Mouse (Mus musculus): Measurements from ENCODE around the gene Bcr. TPM values are rescaled to one million over a fixed set of nuclear protein-coding genes. Genes with fewer than 3 reads are reported as not detected.
A peak's percentile ranks its signal among the peaks of the same experiment; 100 is the strongest.

The Bcr gene
- polyA plus RNA-seq, 1 experiment from 2014 or later, result 11.2 TPM

DNA sequence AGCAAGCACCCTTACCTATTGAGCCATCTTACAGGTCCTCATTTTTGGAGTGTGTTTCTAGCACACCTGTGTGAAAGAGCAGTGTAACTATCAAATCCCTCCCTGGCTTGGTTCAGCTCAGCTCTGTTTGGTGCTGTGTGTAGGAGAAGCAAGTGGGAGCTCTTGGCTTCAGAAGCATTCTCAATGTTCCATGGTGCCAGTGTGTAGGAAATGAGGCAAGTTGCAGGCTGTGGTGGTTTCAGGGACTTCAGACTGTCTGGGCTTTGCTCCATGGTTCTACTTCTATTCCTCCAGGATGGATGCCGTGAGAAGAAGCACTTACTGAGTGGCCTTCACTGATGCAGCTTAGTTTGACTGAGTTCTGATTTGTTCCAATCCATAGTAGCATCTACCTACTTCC lies 137.4 kb downstream of the Bcr start:
- Histone ChIP-seq H3K9ac (ENCODE audit: low read length) (no peak overlapping the region), H3K4me3 (ENCODE audit: low read length) (no peak overlapping the region), H3K4me2 (ENCODE audit: low read depth, low read length) (no peak overlapping the region), H3K4me1 (replicated peaks; ENCODE audit: control insufficient read depth, insufficient read depth, low read length) (peaks cover 3% of the 10 kb centered on the region; the same call in 1 of the 2 replicates), H3K36me3 (ENCODE audit: control insufficient read depth, insufficient read depth, low read length) (no peaks in the 10 kb centered on the region), H3K9me3 (ENCODE audit: control insufficient read depth, low read length) (peaks cover 3% of the 10 kb centered on the region; the same call in 1 of the 2 replicates), H3K27me3 (ENCODE audit: control insufficient read depth, insufficient read depth, low read depth, low read length) (no peaks in the 10 kb centered on the region), H3K27ac (ENCODE audit: low read length) (no peak overlapping the region)
- no peak for ATAC-seq (ENCODE audit: low read depth)
- 77% methylated on average over 1 of the region's 1 CpGs for WGBS

- Histone ChIP-seq H3K4me3 (ENCODE audit: low read length) (no peak overlapping the region), H3K4me1 (replicated peaks; ENCODE audit: control insufficient read depth, insufficient read depth, low read length) (peaks cover 3% of the 10 kb centered on the region; the same call in 1 of the 2 replicates), H3K4me2 (ENCODE audit: low read depth, low read length) (no peak overlapping the region), H3K9ac (ENCODE audit: low read length) (no peak overlapping the region), H3K27ac (ENCODE audit: low read length) (peak overlapping the region; percentile 78), H3K9me3 (ENCODE audit: control insufficient read depth, low read length) (no peaks in the 10 kb centered on the region), H3K27me3 (ENCODE audit: control insufficient read depth, insufficient read depth, low read depth, low read length) (no peaks in the 10 kb centered on the region), H3K36me3 (ENCODE audit: control insufficient read depth, insufficient read depth, low read length) (no peaks in the 10 kb centered on the region)
- ATAC-seq (ENCODE audit: low read depth), result peak; percentile 96
- WGBS, result 55% methylated on average over 1 of the region's 1 CpGs
Observed at GRCm38 (mm10) chr10:75200733-75201132, 140.3 kb downstream of the Bcr start.

DNA sequence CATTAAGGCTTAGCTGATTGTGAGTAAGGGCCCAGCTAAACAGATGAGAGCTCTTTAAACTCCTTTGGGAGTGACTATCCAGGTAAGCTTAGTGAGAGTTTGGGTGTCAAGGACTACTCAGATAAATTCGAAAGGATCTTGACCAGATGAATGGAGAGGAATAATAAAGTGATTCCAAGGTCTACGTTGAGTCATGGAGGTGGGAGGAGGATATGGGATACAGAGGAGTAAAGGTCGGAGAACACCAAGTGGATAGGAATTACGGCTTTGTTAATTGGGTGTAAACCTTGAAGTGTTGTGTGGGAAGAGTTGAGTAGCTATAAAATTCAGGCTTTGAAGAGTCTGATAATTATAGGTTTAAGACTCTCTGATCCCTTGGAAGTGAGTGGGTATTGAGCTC lies 145.8 kb downstream of the Bcr start:
- 78% methylated on average over 4 of the region's 4 CpGs for WGBS
- Histone ChIP-seq H3K4me2 (ENCODE audit: low read depth, low read length) (no peak overlapping the region), H3K27me3 (ENCODE audit: control insufficient read depth, insufficient read depth, low read depth, low read length) (no peaks in the 10 kb centered on the region), H3K9ac (ENCODE audit: low read length) (no peak overlapping the region), H3K9me3 (ENCODE audit: control insufficient read depth, low read length) (no peaks in the 10 kb centered on the region), H3K36me3 (ENCODE audit: control insufficient read depth, insufficient read depth, low read length) (no peaks in the 10 kb centered on the region), H3K27ac (ENCODE audit: low read length) (no peak overlapping the region), H3K4me3 (ENCODE audit: low read length) (no peak overlapping the region), H3K4me1 (replicated peaks; ENCODE audit: control insufficient read depth, insufficient read depth, low read length) (peaks cover under 1% of the 10 kb centered on the region; the same call in 1 of the 2 replicates)
- no peak for ATAC-seq (ENCODE audit: low read depth)

GRCm38 (mm10) chr10:75210841-75211240 lies 150.4 kb downstream of the Bcr start:
- Histone ChIP-seq H3K4me3 (ENCODE audit: low read length) (no peak overlapping the region), H3K36me3 (ENCODE audit: control insufficient read depth, insufficient read depth, low read length) (no peaks in the 10 kb centered on the region), H3K27ac (ENCODE audit: low read length) (no peak overlapping the region), H3K27me3 (ENCODE audit: control insufficient read depth, insufficient read depth, low read depth, low read length) (no peaks in the 10 kb centered on the region), H3K9ac (ENCODE audit: low read length) (no peak overlapping the region), H3K4me1 (replicated peaks; ENCODE audit: control insufficient read depth, insufficient read depth, low read length) (peaks cover 9% of the 10 kb centered on the region; the same call in 1 of the 2 replicates), H3K9me3 (ENCODE audit: control insufficient read depth, low read length) (no peaks in the 10 kb centered on the region), H3K4me2 (ENCODE audit: low read depth, low read length) (no peak overlapping the region)
- WGBS, result 91% methylated on average over 3 of the region's 3 CpGs
- no peak for ATAC-seq (ENCODE audit: low read depth)

- Histone ChIP-seq H3K4me2 (ENCODE audit: low read depth, low read length) (peak within 1 kb of the TSS; percentile 63), H3K4me3 (ENCODE audit: low read length) (peak within 1 kb of the TSS; percentile 92), H3K27me3 (ENCODE audit: control insufficient read depth, insufficient read depth, low read depth, low read length) (no peaks in the 10 kb centered on the region), H3K36me3 (ENCODE audit: control insufficient read depth, insufficient read depth, low read length) (no peaks in the 10 kb centered on the region), H3K4me1 (replicated peaks; ENCODE audit: control insufficient read depth, insufficient read depth, low read length) (peaks cover 9% of the 10 kb centered on the region; the same call in 1 of the 2 replicates), H3K9ac (ENCODE audit: low read length) (peak within 1 kb of the TSS; percentile 92), H3K9me3 (ENCODE audit: control insufficient read depth, low read length) (no peaks in the 10 kb centered on the region), H3K27ac (ENCODE audit: low read length) (peak within 1 kb of the TSS; percentile 99)
- WGBS, result under 1% methylated on average over 49 of the region's 80 CpGs
- peak; percentile 99 for ATAC-seq (ENCODE audit: low read depth)
Observed at GRCm38 (mm10) chr10:75211807-75212645, 151.6 kb downstream of the Bcr start, which contains the start of gene Specc1l. Gene Specc1l (plus strand): TSS chr10:75212073.

DNA sequence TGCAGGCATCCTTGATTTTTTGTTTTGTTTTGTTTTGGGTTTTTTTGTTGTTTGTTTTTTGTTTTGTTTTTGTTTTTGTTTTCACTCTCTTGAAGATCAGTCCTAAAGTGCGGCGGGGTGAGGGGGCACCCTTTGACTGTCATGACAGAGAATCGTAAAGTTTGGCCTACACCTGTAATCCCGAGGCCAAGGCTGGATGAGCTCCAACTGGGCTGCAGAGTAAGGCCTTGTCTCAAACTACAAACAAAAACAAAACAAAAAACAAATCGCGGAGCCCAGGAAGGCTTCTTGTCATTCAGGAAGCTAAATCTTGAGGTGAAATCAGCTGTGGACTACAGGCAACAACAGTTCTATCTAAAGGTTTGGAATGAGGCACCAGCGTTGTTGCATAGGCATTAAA lies 152.6 kb downstream of the Bcr start:
- H3K4me3 ChIP-seq (ENCODE audit: low read length), result peak overlapping the region; percentile 92
- ATAC-seq (ENCODE audit: low read depth), result no peak
- H3K4me1 ChIP-seq (replicated peaks; ENCODE audit: control insufficient read depth, insufficient read depth, low read length), result peaks cover 11% of the 10 kb centered on the region; the same call in 1 of the 2 replicates
- H3K36me3 ChIP-seq (ENCODE audit: control insufficient read depth, insufficient read depth, low read length), result no peaks in the 10 kb centered on the region
- no peaks in the 10 kb centered on the region for H3K9me3 ChIP-seq (ENCODE audit: control insufficient read depth, low read length)
- H3K9ac ChIP-seq (ENCODE audit: low read length), result peak overlapping the region; percentile 92
- WGBS, result 43% methylated on average over 7 of the region's 7 CpGs
- no peak overlapping the region; the same call in 1 of the 2 replicates for H3K27ac ChIP-seq (ENCODE audit: low read length)
- H3K4me2 ChIP-seq (ENCODE audit: low read depth, low read length), result peak overlapping the region; percentile 62
- H3K27me3 ChIP-seq (ENCODE audit: control insufficient read depth, insufficient read depth, low read depth, low read length), result no peaks in the 10 kb centered on the region

- Histone ChIP-seq H3K4me1 (replicated peaks; ENCODE audit: control insufficient read depth, insufficient read depth, low read length) (peaks cover 28% of the 10 kb centered on the region), H3K9ac (ENCODE audit: low read length) (no peak overlapping the region), H3K27ac (ENCODE audit: low read length) (no peak overlapping the region), H3K4me2 (ENCODE audit: low read depth, low read length) (no peak overlapping the region), H3K9me3 (ENCODE audit: control insufficient read depth, low read length) (no peaks in the 10 kb centered on the region), H3K27me3 (ENCODE audit: control insufficient read depth, insufficient read depth, low read depth, low read length) (no peaks in the 10 kb centered on the region), H3K4me3 (ENCODE audit: low read length) (no peak overlapping the region), H3K36me3 (ENCODE audit: control insufficient read depth, insufficient read depth, low read length) (no peaks in the 10 kb centered on the region)
- ATAC-seq (ENCODE audit: low read depth), result no peak
- WGBS, result 79% methylated on average over 3 of the region's 3 CpGs
Observed at GRCm38 (mm10) chr10:75220722-75221121, 160.3 kb downstream of the Bcr start.

DNA sequence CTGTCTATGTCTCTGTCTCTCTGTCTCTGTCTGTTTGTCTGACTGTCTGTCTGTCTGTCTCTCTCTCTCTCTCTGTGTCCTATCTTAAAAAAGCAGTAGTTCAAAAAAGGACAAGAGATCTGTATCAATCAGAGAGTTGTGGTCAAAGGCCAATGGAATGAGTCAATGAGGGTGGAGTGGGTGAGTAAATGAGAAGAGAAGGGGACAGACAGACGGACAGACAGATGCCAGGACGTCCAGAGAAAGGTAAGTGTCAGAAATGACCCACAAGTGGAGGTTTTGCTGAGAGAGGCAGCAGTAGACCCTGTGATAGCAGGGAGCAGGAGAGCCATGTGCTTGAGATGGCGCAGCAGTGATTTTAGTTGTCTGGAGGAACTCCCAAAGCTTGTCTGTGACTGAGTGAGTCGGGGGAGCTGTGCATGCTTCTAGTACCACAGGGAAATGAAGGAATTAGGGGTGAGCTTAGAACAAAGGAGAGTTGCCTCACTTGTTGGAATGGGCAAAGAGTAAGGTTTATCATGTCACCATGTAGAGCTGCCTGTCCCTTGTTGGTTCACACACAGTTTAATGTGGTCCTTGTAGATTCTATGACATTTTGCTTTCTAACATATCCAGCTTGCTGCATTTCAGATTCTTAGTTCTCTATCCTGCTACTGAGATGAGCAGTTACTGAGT lies 161.7 kb downstream of the Bcr start:
- Histone ChIP-seq H3K9me3 (ENCODE audit: control insufficient read depth, low read length) (no peaks in the 10 kb centered on the region), H3K27me3 (ENCODE audit: control insufficient read depth, insufficient read depth, low read depth, low read length) (no peaks in the 10 kb centered on the region), H3K4me3 (ENCODE audit: low read length) (no peak overlapping the region), H3K36me3 (ENCODE audit: control insufficient read depth, insufficient read depth, low read length) (no peaks in the 10 kb centered on the region), H3K27ac (ENCODE audit: low read length) (peak overlapping the region; percentile 58), H3K4me1 (replicated peaks; ENCODE audit: control insufficient read depth, insufficient read depth, low read length) (peaks cover 28% of the 10 kb centered on the region), H3K4me2 (ENCODE audit: low read depth, low read length) (no peak overlapping the region), H3K9ac (ENCODE audit: low read length) (no peak overlapping the region)
- WGBS, result 57% methylated on average over 4 of the region's 4 CpGs
- ATAC-seq (ENCODE audit: low read depth), result peak; percentile 32; the same call in 1 of the 2 replicates

DNA sequence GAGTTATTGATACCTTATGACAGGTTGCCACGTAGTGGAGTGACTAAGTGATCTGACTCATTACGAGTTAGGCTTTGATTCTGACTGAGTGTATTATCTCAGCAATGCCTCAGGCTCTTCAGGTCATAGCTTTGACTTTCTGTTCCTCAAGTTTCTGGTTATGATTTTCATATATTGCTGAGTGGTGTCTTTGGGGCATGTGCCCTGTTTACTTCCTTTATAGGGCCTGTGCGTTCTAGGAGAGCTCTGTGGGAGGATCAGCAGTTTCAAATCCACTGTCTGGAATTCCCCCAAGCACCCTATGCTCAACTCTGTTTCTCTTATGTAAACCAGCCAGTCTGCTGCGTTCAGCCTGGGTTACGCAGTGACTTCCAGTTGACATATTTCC lies 162.2 kb downstream of the Bcr start:
- peaks cover 28% of the 10 kb centered on the region for H3K4me1 ChIP-seq (replicated peaks; ENCODE audit: control insufficient read depth, insufficient read depth, low read length)
- no peak overlapping the region for H3K9ac ChIP-seq (ENCODE audit: low read length)
- peak; percentile 69; the same call in 1 of the 2 replicates for ATAC-seq (ENCODE audit: low read depth)
- H3K4me3 ChIP-seq (ENCODE audit: low read length), result no peak overlapping the region
- H3K36me3 ChIP-seq (ENCODE audit: control insufficient read depth, insufficient read depth, low read length), result no peaks in the 10 kb centered on the region
- H3K27ac ChIP-seq (ENCODE audit: low read length), result peak overlapping the region; percentile 58
- no peaks in the 10 kb centered on the region for H3K27me3 ChIP-seq (ENCODE audit: control insufficient read depth, insufficient read depth, low read depth, low read length)
- WGBS, result 49% methylated on average over 5 of the region's 5 CpGs
- no peak overlapping the region for H3K4me2 ChIP-seq (ENCODE audit: low read depth, low read length)
- no peaks in the 10 kb centered on the region for H3K9me3 ChIP-seq (ENCODE audit: control insufficient read depth, low read length)

All from lung, embryonic 16.5 days (tissue).